Mouse (Mus musculus): Measurements from ENCODE around the gene Npff. TPM values are rescaled to one million over a fixed set of nuclear protein-coding genes. Genes with fewer than 3 reads are reported as not detected.

The Npff gene
- polyA plus RNA-seq, 1 experiment from 2014 or later: 2.4 TPM

GRCm38 (mm10) chr15:102518859-102519201, 5.9 kb downstream of the Npff start:
- H3K9ac ChIP-seq (replicated peaks): peak overlapping the region; percentile 88
- WGBS: 19% methylated on average over 9 of the region's 9 CpGs
- no peak for ATAC-seq (replicated peaks)

GRCm38 (mm10) chr15:102517976-102518858, 6.5 kb downstream of the Npff start, which contains the start of gene Tarbp2:
TSS of gene Tarbp2 (plus strand) at chr15:102518192.
- Histone ChIP-seq H3K27ac (replicated peaks) (peak within 1 kb of the TSS; percentile 100), H3K9ac (replicated peaks) (peak within 1 kb of the TSS; percentile 88), H3K9me3 (no peaks in the 10 kb centered on the region), H3K4me1 (peaks cover 38% of the 10 kb centered on the region), H3K4me3 (peak within 1 kb of the TSS; percentile 76), H3K27me3 (no peaks in the 10 kb centered on the region), H3K4me2 (replicated peaks) (peak within 1 kb of the TSS; percentile 85), H3K36me3 (peaks cover 20% of the 10 kb centered on the region; the same call in 1 of the 2 replicates)
- WGBS: under 1% methylated on average over 60 of the region's 60 CpGs
- ATAC-seq (replicated peaks): peak; percentile 92

More at GRCm38 (mm10) chr15:102518859-102519201, 5.9 kb downstream of the Npff start:
- Histone ChIP-seq H3K27ac (replicated peaks) (peak overlapping the region; percentile 100), H3K4me1 (peaks cover 35% of the 10 kb centered on the region), H3K9me3 (no peaks in the 10 kb centered on the region), H3K4me3 (peak overlapping the region; percentile 76), H3K27me3 (no peaks in the 10 kb centered on the region), H3K4me2 (replicated peaks) (peak overlapping the region; percentile 85), H3K36me3 (peaks cover 24% of the 10 kb centered on the region)

GRCm38 (mm10) chr15:102517631-102517975, 7.1 kb downstream of the Npff start:
- under 1% methylated on average over 10 of the region's 10 CpGs for WGBS
- H3K36me3 ChIP-seq: peaks cover 19% of the 10 kb centered on the region; the same call in 1 of the 2 replicates
- H3K9me3 ChIP-seq: no peaks in the 10 kb centered on the region
- no peaks in the 10 kb centered on the region for H3K27me3 ChIP-seq
- peak overlapping the region; percentile 85 for H3K4me2 ChIP-seq (replicated peaks)
- H3K9ac ChIP-seq (replicated peaks): peak overlapping the region; percentile 84
- H3K4me3 ChIP-seq: peak overlapping the region; percentile 76
- H3K27ac ChIP-seq (replicated peaks): peak overlapping the region; percentile 100
- peaks cover 44% of the 10 kb centered on the region for H3K4me1 ChIP-seq
- no peak for ATAC-seq (replicated peaks)

- H3K27me3 ChIP-seq: no peaks in the 10 kb centered on the region
- peak; percentile 6; the same call in 1 of the 2 replicates for ATAC-seq (replicated peaks)
- peak within 1 kb of the TSS; percentile 88 for H3K9ac ChIP-seq (replicated peaks)
- H3K9me3 ChIP-seq: no peaks in the 10 kb centered on the region
- under 1% methylated on average over 43 of the region's 43 CpGs for WGBS
- H3K4me3 ChIP-seq: peak within 1 kb of the TSS; percentile 76
- peaks cover 51% of the 10 kb centered on the region for H3K4me1 ChIP-seq
- H3K4me2 ChIP-seq (replicated peaks): peak within 1 kb of the TSS; percentile 85
- peak within 1 kb of the TSS; percentile 100 for H3K27ac ChIP-seq (replicated peaks)
- peaks cover 12% of the 10 kb centered on the region; the same call in 1 of the 2 replicates for H3K36me3 ChIP-seq
Measured at GRCm38 (mm10) chr15:102516728-102517404, 7.9 kb downstream of the Npff start, which contains the start of gene Map3k12. TSS of gene Map3k12 (minus strand) at chr15:102517064.

- no peaks in the 10 kb centered on the region for H3K9me3 ChIP-seq
- H3K27ac ChIP-seq (replicated peaks): peak overlapping the region; percentile 100
- H3K4me2 ChIP-seq (replicated peaks): peak overlapping the region; percentile 85
- 1% methylated on average over 12 of the region's 12 CpGs for WGBS
- H3K4me1 ChIP-seq: peaks cover 56% of the 10 kb centered on the region
- peak overlapping the region; percentile 76 for H3K4me3 ChIP-seq
- H3K36me3 ChIP-seq: peaks cover 6% of the 10 kb centered on the region; the same call in 1 of the 2 replicates
- peak overlapping the region; percentile 84 for H3K9ac ChIP-seq (replicated peaks)
- no peaks in the 10 kb centered on the region for H3K27me3 ChIP-seq
- no peak for ATAC-seq (replicated peaks)
Measured at GRCm38 (mm10) chr15:102516293-102516692, 8.4 kb downstream of the Npff start.

GRCm38 (mm10) chr15:102515791-102516190, 9.0 kb downstream of the Npff start:
- peaks cover 61% of the 10 kb centered on the region for H3K4me1 ChIP-seq
- no peaks in the 10 kb centered on the region for H3K27me3 ChIP-seq
- H3K4me2 ChIP-seq (replicated peaks): peak overlapping the region; percentile 85
- no peak for ATAC-seq (replicated peaks)
- peak overlapping the region; percentile 76 for H3K4me3 ChIP-seq
- 57% methylated on average over 4 of the region's 4 CpGs for WGBS
- no peaks in the 10 kb centered on the region for H3K9me3 ChIP-seq
- peak overlapping the region; percentile 100 for H3K27ac ChIP-seq (replicated peaks)
- H3K36me3 ChIP-seq: 0 out of 2 replicates have a peak, but pooled peaks cover 1% of the 10 kb centered on the region
- H3K9ac ChIP-seq (replicated peaks): peak overlapping the region; percentile 84

GRCm38 (mm10) chr15:102515261-102515660, 9.5 kb downstream of the Npff start:
- H3K4me1 ChIP-seq: peaks cover 65% of the 10 kb centered on the region
- no peak for ATAC-seq (replicated peaks)
- peak overlapping the region; percentile 76 for H3K4me3 ChIP-seq

GRCm38 (mm10) chr15:102513004-102513403, 11.7 kb downstream of the Npff start:
- Histone ChIP-seq H3K27ac (replicated peaks) (no peak overlapping the region), H3K27me3 (no peaks in the 10 kb centered on the region), H3K4me3 (no peak overlapping the region), H3K36me3 (peaks cover 2% of the 10 kb centered on the region; the same call in 1 of the 2 replicates), H3K9ac (replicated peaks) (no peak overlapping the region), H3K9me3 (no peaks in the 10 kb centered on the region), H3K4me1 (peaks cover 66% of the 10 kb centered on the region), H3K4me2 (replicated peaks) (no peak overlapping the region)
- 80% methylated on average over 3 of the region's 3 CpGs for WGBS
- no peak for ATAC-seq (replicated peaks)

More at GRCm38 (mm10) chr15:102515261-102515660, 9.5 kb downstream of the Npff start:
- peak overlapping the region; percentile 85 for H3K4me2 ChIP-seq (replicated peaks)
- 78% methylated on average over 2 of the region's 2 CpGs for WGBS
- no peaks in the 10 kb centered on the region for H3K9me3 ChIP-seq
- no peak overlapping the region for H3K9ac ChIP-seq (replicated peaks)
- H3K27me3 ChIP-seq: no peaks in the 10 kb centered on the region
- no peaks in the 10 kb centered on the region for H3K36me3 ChIP-seq
- H3K27ac ChIP-seq (replicated peaks): no peak overlapping the region

- no peak for ATAC-seq (replicated peaks)
- Histone ChIP-seq H3K9me3 (no peaks in the 10 kb centered on the region), H3K4me1 (peaks cover 66% of the 10 kb centered on the region), H3K27me3 (no peaks in the 10 kb centered on the region), H3K9ac (replicated peaks) (no peak overlapping the region), H3K4me2 (replicated peaks) (no peak overlapping the region), H3K27ac (replicated peaks) (no peak overlapping the region), H3K4me3 (no peak overlapping the region), H3K36me3 (peaks cover 3% of the 10 kb centered on the region; the same call in 1 of the 2 replicates)
Measured at GRCm38 (mm10) chr15:102512471-102512870, 12.3 kb downstream of the Npff start.

GRCm38 (mm10) chr15:102512010-102512409, 12.7 kb downstream of the Npff start:
- Histone ChIP-seq H3K9me3 (no peaks in the 10 kb centered on the region), H3K27me3 (no peaks in the 10 kb centered on the region), H3K4me1 (peaks cover 66% of the 10 kb centered on the region), H3K36me3 (peaks cover 4% of the 10 kb centered on the region; the same call in 1 of the 2 replicates), H3K9ac (replicated peaks) (peak overlapping the region; percentile 23; the same call in 1 of the 2 replicates), H3K4me3 (no peak overlapping the region), H3K27ac (replicated peaks) (peak overlapping the region; percentile 90), H3K4me2 (replicated peaks) (no peak overlapping the region)
- ATAC-seq (replicated peaks): no peak
- WGBS: 35% methylated on average over 5 of the region's 5 CpGs

GRCm38 (mm10) chr15:102511285-102511833, 13.4 kb downstream of the Npff start:
- Histone ChIP-seq H3K27ac (replicated peaks) (peak overlapping the region; percentile 90), H3K4me2 (replicated peaks) (peak overlapping the region; percentile 86), H3K27me3 (no peaks in the 10 kb centered on the region), H3K4me1 (peaks cover 66% of the 10 kb centered on the region), H3K9me3 (no peaks in the 10 kb centered on the region), H3K4me3 (peak overlapping the region; percentile 79), H3K9ac (replicated peaks) (peak overlapping the region; percentile 65; the same call in 1 of the 2 replicates), H3K36me3 (peaks cover 4% of the 10 kb centered on the region; the same call in 1 of the 2 replicates)
- WGBS: 16% methylated on average over 6 of the region's 6 CpGs
- ATAC-seq (replicated peaks): no peak

Measured in forebrain, embryonic 15.5 days (tissue).